Mouse (Mus musculus): ENCODE data around the gene Mas1. TPM values are rescaled to one million over a fixed set of nuclear protein-coding genes. Genes with fewer than 3 reads are reported as not detected.

The Mas1 gene
- total and polyA plus RNA-seq, 2 experiments from 2014 or later = 0.10 to 0.19 TPM

GRCm38 (mm10) chr17:12832657-12833056 lies 35.3 kb downstream of the Mas1 start:
- Histone ChIP-seq H3K27ac (no peak overlapping the region), H3K4me2 (ENCODE audit: low read depth, low read length) (no peak overlapping the region), H3K9ac (replicated peaks; ENCODE audit: low read length) (no peak overlapping the region), H3K4me3 (ENCODE audit: low read length) (no peak overlapping the region), H3K27me3 (ENCODE audit: insufficient read depth, low read length) (no peaks in the 10 kb centered on the region), H3K36me3 (ENCODE audit: insufficient read depth, low read length) (no peaks in the 10 kb centered on the region), H3K9me3 (ENCODE audit: low read length) (no peaks in the 10 kb centered on the region), H3K4me1 (ENCODE audit: insufficient read depth, low read length) (no peaks in the 10 kb centered on the region)
- no peak for TF ChIP-seq CTCF (IDR thresholded peaks at IDR 0.05; ENCODE audit: low read depth)
- DNase-seq (ENCODE audit: low spot score) (no peak), ATAC-seq (no peak)
- 97% methylated on average over 4 of the region's 4 CpGs for WGBS

- Histone ChIP-seq H3K4me3 (ENCODE audit: low read length) (no peak overlapping the region), H3K4me2 (ENCODE audit: low read depth, low read length) (no peak overlapping the region), H3K4me1 (ENCODE audit: insufficient read depth, low read length) (no peaks in the 10 kb centered on the region), H3K9ac (replicated peaks; ENCODE audit: low read length) (no peak overlapping the region), H3K36me3 (ENCODE audit: insufficient read depth, low read length) (no peaks in the 10 kb centered on the region), H3K9me3 (ENCODE audit: low read length) (no peaks in the 10 kb centered on the region), H3K27me3 (ENCODE audit: insufficient read depth, low read length) (no peaks in the 10 kb centered on the region), H3K27ac (no peak overlapping the region)
- DNase-seq (ENCODE audit: low spot score) (no peak), ATAC-seq (no peak)
- 81% methylated on average over 3 of the region's 3 CpGs for WGBS
- no peak for TF ChIP-seq CTCF (IDR thresholded peaks at IDR 0.05; ENCODE audit: low read depth)
Observed at GRCm38 (mm10) chr17:12832231-12832630, 35.7 kb downstream of the Mas1 start.

- no peak overlapping the region for H3K9ac ChIP-seq (replicated peaks; ENCODE audit: low read length)
- H3K27ac ChIP-seq = no peak overlapping the region
- no peak overlapping the region for H3K4me3 ChIP-seq (ENCODE audit: low read length)
- H3K4me2 ChIP-seq (ENCODE audit: low read depth, low read length) = no peak overlapping the region
- no peaks in the 10 kb centered on the region for H3K4me1 ChIP-seq (ENCODE audit: insufficient read depth, low read length)
- no peaks in the 10 kb centered on the region for H3K27me3 ChIP-seq (ENCODE audit: insufficient read depth, low read length)
- ATAC-seq = no peak
- H3K36me3 ChIP-seq (ENCODE audit: insufficient read depth, low read length) = no peaks in the 10 kb centered on the region
- no peak for TF ChIP-seq CTCF (IDR thresholded peaks at IDR 0.05; ENCODE audit: low read depth)
- no peaks in the 10 kb centered on the region for H3K9me3 ChIP-seq (ENCODE audit: low read length)
- 66% methylated on average over 5 of the region's 5 CpGs for WGBS
- DNase-seq (ENCODE audit: low spot score) = no peak
Observed at GRCm38 (mm10) chr17:12830351-12830750, 37.6 kb downstream of the Mas1 start.

GRCm38 (mm10) chr17:12815885-12816284 lies 52.1 kb downstream of the Mas1 start:
- H3K4me2 ChIP-seq (ENCODE audit: low read depth, low read length) = no peak overlapping the region
- no peaks in the 10 kb centered on the region for H3K9me3 ChIP-seq (ENCODE audit: low read length)
- no peak for TF ChIP-seq CTCF (IDR thresholded peaks at IDR 0.05; ENCODE audit: low read depth)
- DNase-seq (ENCODE audit: low spot score) = no peak
- no peaks in the 10 kb centered on the region for H3K27me3 ChIP-seq (ENCODE audit: insufficient read depth, low read length)
- H3K4me1 ChIP-seq (ENCODE audit: insufficient read depth, low read length) = no peaks in the 10 kb centered on the region
- no peak overlapping the region for H3K4me3 ChIP-seq (ENCODE audit: low read length)
- no peak overlapping the region for H3K9ac ChIP-seq (replicated peaks; ENCODE audit: low read length)
- no peaks in the 10 kb centered on the region for H3K36me3 ChIP-seq (ENCODE audit: insufficient read depth, low read length)
- H3K27ac ChIP-seq = no peak overlapping the region
- no peak for ATAC-seq
- WGBS = 90% methylated on average over 4 of the region's 4 CpGs

GRCm38 (mm10) chr17:12814502-12814901 lies 53.4 kb downstream of the Mas1 start:
- Histone ChIP-seq H3K4me3 (ENCODE audit: low read length) (no peak overlapping the region), H3K27me3 (ENCODE audit: insufficient read depth, low read length) (no peaks in the 10 kb centered on the region), H3K9ac (replicated peaks; ENCODE audit: low read length) (no peak overlapping the region), H3K4me1 (ENCODE audit: insufficient read depth, low read length) (no peaks in the 10 kb centered on the region), H3K9me3 (ENCODE audit: low read length) (no peaks in the 10 kb centered on the region), H3K4me2 (ENCODE audit: low read depth, low read length) (no peak overlapping the region), H3K27ac (no peak overlapping the region), H3K36me3 (ENCODE audit: insufficient read depth, low read length) (no peaks in the 10 kb centered on the region)
- no peak for ATAC-seq
- 92% methylated on average over 3 of the region's 3 CpGs for WGBS
- TF ChIP-seq CTCF (IDR thresholded peaks at IDR 0.05; ENCODE audit: low read depth) = no peak
- DNase-seq (ENCODE audit: low spot score) = no peak

- Histone ChIP-seq H3K4me3 (ENCODE audit: low read length) (no peak overlapping the region), H3K4me1 (ENCODE audit: insufficient read depth, low read length) (no peaks in the 10 kb centered on the region), H3K4me2 (ENCODE audit: low read depth, low read length) (no peak overlapping the region), H3K27me3 (ENCODE audit: insufficient read depth, low read length) (no peaks in the 10 kb centered on the region), H3K27ac (no peak overlapping the region), H3K36me3 (ENCODE audit: insufficient read depth, low read length) (no peaks in the 10 kb centered on the region), H3K9me3 (ENCODE audit: low read length) (no peaks in the 10 kb centered on the region), H3K9ac (replicated peaks; ENCODE audit: low read length) (no peak overlapping the region)
- WGBS = 95% methylated on average over 1 of the region's 1 CpGs
- TF ChIP-seq CTCF (IDR thresholded peaks at IDR 0.05; ENCODE audit: low read depth) = no peak
- DNase-seq (ENCODE audit: low spot score) = no peak
- no peak for ATAC-seq
Observed at GRCm38 (mm10) chr17:12810973-12811303, 57.0 kb downstream of the Mas1 start.

GRCm38 (mm10) chr17:12810103-12810972 lies 57.6 kb downstream of the Mas1 start:
- H3K4me2 ChIP-seq (ENCODE audit: low read depth, low read length) = no peak overlapping the region

More at GRCm38 (mm10) chr17:12810103-12810972, 57.6 kb downstream of the Mas1 start:
- no peak overlapping the region for H3K27ac ChIP-seq
- H3K9me3 ChIP-seq (ENCODE audit: low read length) = no peaks in the 10 kb centered on the region
- ATAC-seq (peak; percentile 83), DNase-seq (ENCODE audit: low spot score) (peak; percentile 86)
- H3K9ac ChIP-seq (replicated peaks; ENCODE audit: low read length) = no peak overlapping the region
- 21% methylated on average over 14 of the region's 14 CpGs for WGBS
- peak; percentile 88 for TF ChIP-seq CTCF (IDR thresholded peaks at IDR 0.05; ENCODE audit: low read depth)
- H3K4me1 ChIP-seq (ENCODE audit: insufficient read depth, low read length) = no peaks in the 10 kb centered on the region
- H3K36me3 ChIP-seq (ENCODE audit: insufficient read depth, low read length) = no peaks in the 10 kb centered on the region
- no peak overlapping the region for H3K4me3 ChIP-seq (ENCODE audit: low read length)
- no peaks in the 10 kb centered on the region for H3K27me3 ChIP-seq (ENCODE audit: insufficient read depth, low read length)

Measured in hindbrain, postnatal 0 days (tissue).